Mouse (Mus musculus) spleen, adult 2 months (tissue): ENCODE measurements around the gene Kiss1r. TPM values are rescaled to one million over a fixed set of nuclear protein-coding genes. Genes with fewer than 3 reads are reported as not detected.

Experiments used
- DNase-seq, 2 experiments: peaks; one replicate each; pipeline versions ENCODE4 v3.0.0 to v3.0.0-alpha.2; 2012 to 2021; ENCODE audit warnings: low spot score in 2 of 2, low read depth in 1 of 2
- H3K27ac ChIP-seq: fragments of 200-500 bp; 2 replicates; pipeline ENCODE4 v1.5.1; 2012; ENCODE audit warnings: low read length, inconsistent platforms; ENCODE audit not compliant: insufficient read depth
- H3K27me3 ChIP-seq: fragments of 200-500 bp; 2 replicates; pipeline ENCODE4 v1.6.1; 2012; ENCODE audit warnings: mild to moderate bottlenecking, moderate library complexity, low read length, inconsistent platforms; ENCODE audit not compliant: control insufficient read depth, insufficient read depth
- H3K36me3 ChIP-seq: fragments of 200-500 bp; 2 replicates; pipeline ENCODE4 v1.6.1; 2012; ENCODE audit warnings: mild to moderate bottlenecking, low read length, inconsistent platforms; ENCODE audit not compliant: control insufficient read depth, insufficient read depth
- H3K4me1 ChIP-seq: fragments of 200-500 bp; 2 replicates; pipeline ENCODE4 v1.6.1; 2011; ENCODE audit warnings: inconsistent platforms; ENCODE audit not compliant: control insufficient read depth, insufficient read depth, insufficient read length
- H3K4me3 ChIP-seq: fragments of 200-500 bp; 2 replicates; pipeline ENCODE4 v1.5.1; 2011; ENCODE audit warnings: mild to moderate bottlenecking, inconsistent platforms; ENCODE audit not compliant: insufficient read depth, insufficient read length; ENCODE audit errors: extremely low read depth
- CTCF ChIP-seq: fragments of 200-500 bp; IDR thresholded peaks from 2 replicates; pipeline ENCODE4 v1.5.1; 2011; ENCODE audit warnings: mild to moderate bottlenecking, inconsistent platforms; ENCODE audit not compliant: insufficient read depth, insufficient read length, insufficient replicate concordance; ENCODE audit errors: extremely low read depth
- POLR2A ChIP-seq: fragments of 200-500 bp; IDR thresholded peaks from 2 replicates; pipeline ENCODE4 v1.6.1; 2011; ENCODE audit warnings: low read depth, low read length, inconsistent platforms
- WGBS: fragments of 180-500 bp; shearing (Covaris S2); methylation state at CpG from one replicate; pipeline ENCODE4 v1.1.7; 2018; 5-methylcytosine and 5-hydroxymethylcytosine counted together
- polyA plus RNA-seq: library from polyadenylated mRNA; depleted of rRNA; stranded (reverse); fragments of >200 nt; gene quantifications from 2 replicates; pipeline ENCODE4 v1.2.3, GENCODE M21; 2012

Kiss1r gene
- polyA plus RNA-seq, 1 experiment: 5.3 TPM

- WGBS: 62% methylated on average over 20 of the region's 20 CpGs
- H3K4me1 ChIP-seq: peaks cover 11% of the 10 kb centered on the region; the same call in 1 of the 2 replicates
- DNase-seq: no peak
- TF ChIP-seq CTCF: no peak
- no peak for TF ChIP-seq POLR2A
- H3K36me3 ChIP-seq: peaks cover 15% of the 10 kb centered on the region
- no peaks in the 10 kb centered on the region for H3K27me3 ChIP-seq
- no peak overlapping the region for H3K4me3 ChIP-seq
- H3K27ac ChIP-seq: no peak overlapping the region
Measured at GRCm38 (mm10) chr10:79897316-79898245, 19.2 kb upstream of the Kiss1r start.

- 76% methylated on average over 2 of the region's 2 CpGs for WGBS
- H3K36me3 ChIP-seq: peaks cover 18% of the 10 kb centered on the region
- H3K27ac ChIP-seq: no peak overlapping the region
- H3K4me3 ChIP-seq: no peak overlapping the region
- H3K27me3 ChIP-seq: no peaks in the 10 kb centered on the region
- DNase-seq: no peak
- TF ChIP-seq POLR2A (no peak), CTCF (no peak)
- peaks cover 11% of the 10 kb centered on the region; the same call in 1 of the 2 replicates for H3K4me1 ChIP-seq
Measured at GRCm38 (mm10) chr10:79900951-79901410, 15.8 kb upstream of the Kiss1r start.

- H3K4me1 ChIP-seq: peaks cover 5% of the 10 kb centered on the region; the same call in 1 of the 2 replicates
- DNase-seq: no peak
- H3K27me3 ChIP-seq: no peaks in the 10 kb centered on the region
- no peak for TF ChIP-seq POLR2A
- TF ChIP-seq CTCF: no peak
- no peak overlapping the region for H3K4me3 ChIP-seq
- H3K27ac ChIP-seq: no peak overlapping the region
- 95% methylated on average over 9 of the region's 9 CpGs for WGBS
- H3K36me3 ChIP-seq: peaks cover 17% of the 10 kb centered on the region
Measured at GRCm38 (mm10) chr10:79906712-79907111, 10.1 kb upstream of the Kiss1r start.

GRCm38 (mm10) chr10:79907415-79907814 lies 9.4 kb upstream of the Kiss1r start:
- H3K4me3 ChIP-seq: no peak overlapping the region
- no peak overlapping the region for H3K27ac ChIP-seq
- no peak for DNase-seq
- H3K4me1 ChIP-seq: peaks cover 5% of the 10 kb centered on the region; the same call in 1 of the 2 replicates
- peaks cover 17% of the 10 kb centered on the region for H3K36me3 ChIP-seq
- 97% methylated on average over 10 of the region's 10 CpGs for WGBS
- no peaks in the 10 kb centered on the region for H3K27me3 ChIP-seq
- TF ChIP-seq CTCF (no peak), POLR2A (no peak)

GRCm38 (mm10) chr10:79908167-79909091 lies 8.3 kb upstream of the Kiss1r start, which contains the start of gene Med16:
Gene Med16, minus strand, starts transcription at chr10:79908923.
- Histone ChIP-seq H3K27me3 (no peaks in the 10 kb centered on the region), H3K4me3 (peak within 1 kb of the TSS; percentile 94), H3K4me1 (peaks cover 5% of the 10 kb centered on the region; the same call in 1 of the 2 replicates), H3K36me3 (peaks cover 17% of the 10 kb centered on the region), H3K27ac (peak within 1 kb of the TSS; percentile 100)
- TF ChIP-seq POLR2A (no peak), CTCF (no peak)
- under 1% methylated on average over 52 of the region's 52 CpGs for WGBS
- peak; percentile 96 to 97 for DNase-seq
